Mouse (Mus musculus): ENCODE results near the gene Endod1.

Gene Endod1

GRCm38 (mm10) chr9:14381353-14382055 lies at the start of gene Endod1:
TSS of gene Endod1 (minus strand) at chr9:14381507.
- DNase-seq (ENCODE audit: extremely low spot score, low read depth, low spot score), result no peak

DNA sequence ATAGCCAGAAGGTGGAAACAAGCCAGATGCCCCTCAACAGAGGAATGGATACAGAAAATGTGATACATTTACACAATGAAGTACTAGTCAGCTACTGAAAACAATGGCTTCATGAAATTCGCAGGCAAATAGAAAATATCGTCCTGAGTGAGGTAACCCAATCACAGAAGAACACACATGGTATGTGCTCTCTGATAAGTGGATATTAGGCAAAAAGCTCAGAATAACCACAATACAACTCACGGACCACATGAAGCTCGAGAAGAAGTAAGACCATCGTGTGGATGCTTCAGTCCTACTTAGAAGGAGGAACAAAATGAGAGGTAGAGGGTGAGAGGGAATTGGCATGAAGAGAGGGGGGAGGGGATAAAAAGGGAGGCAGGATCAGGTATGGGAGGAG lies 27.8 kb upstream of the Endod1 start:
- no peak for DNase-seq (ENCODE audit: extremely low spot score, low read depth, low spot score)

DNA sequence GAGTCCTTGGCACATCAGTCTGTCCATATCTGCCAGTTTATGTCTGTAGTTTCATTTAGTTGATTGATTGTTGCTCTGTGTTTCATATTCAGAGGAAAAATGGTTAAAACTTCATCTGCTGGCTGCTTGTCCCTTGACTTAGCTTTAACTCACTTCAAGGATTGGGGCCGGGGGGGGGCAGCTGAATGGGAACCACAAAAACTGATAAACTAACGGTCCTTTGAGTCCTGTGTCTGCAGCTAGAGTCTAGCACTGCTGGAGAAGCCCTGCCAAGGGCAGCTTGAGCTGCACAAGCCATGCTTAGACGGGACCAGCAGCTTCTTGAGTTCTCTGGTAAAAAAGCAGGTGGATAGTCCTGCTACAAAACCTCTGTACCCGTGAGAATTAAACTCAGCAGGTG lies 26.7 kb upstream of the Endod1 start:
- no peak for DNase-seq (ENCODE audit: extremely low spot score, low read depth, low spot score)

DNA sequence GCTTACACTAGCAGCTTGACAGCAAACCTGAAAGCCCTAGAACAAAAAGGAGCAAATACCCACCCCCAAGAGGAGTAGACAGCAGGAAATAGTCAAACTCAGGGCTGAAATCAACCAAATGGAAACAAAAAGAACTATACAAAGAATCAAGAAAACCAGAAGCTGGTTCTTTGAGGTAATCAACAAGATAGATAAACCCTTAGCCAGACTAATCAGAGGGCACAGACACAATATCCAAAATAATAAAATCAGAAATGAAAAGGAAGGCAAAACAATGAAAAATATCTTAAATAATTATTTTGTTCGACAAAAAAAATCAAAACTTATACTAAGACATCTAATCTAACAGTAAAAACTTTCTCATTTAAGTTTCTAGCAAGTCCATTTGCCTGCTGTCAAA lies 24.7 kb upstream of the Endod1 start:
- no peak for DNase-seq (ENCODE audit: extremely low spot score, low read depth, low spot score)

DNA sequence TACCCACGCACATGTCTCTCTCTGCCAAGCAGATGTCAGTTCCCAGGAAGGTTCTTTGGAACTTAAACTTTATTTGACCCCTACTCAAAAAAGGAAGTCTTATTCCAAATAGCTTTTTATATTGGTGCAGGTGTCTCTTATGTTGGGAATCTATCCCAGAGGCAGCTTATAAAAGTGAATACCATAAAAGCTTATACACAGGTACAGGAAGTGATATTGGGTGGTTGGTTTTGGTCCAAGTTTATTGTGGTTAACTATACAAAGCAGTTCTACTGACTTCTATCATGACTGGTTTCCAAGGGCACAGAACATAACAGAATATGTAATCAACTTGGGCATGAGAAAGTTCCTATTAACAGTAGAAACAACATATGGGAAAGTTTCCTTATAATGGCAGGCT lies 20.8 kb upstream of the Endod1 start:
- no peak for DNase-seq (ENCODE audit: extremely low spot score, low read depth, low spot score)

GRCm38 (mm10) chr9:14400392-14400791 lies 19.1 kb upstream of the Endod1 start:
- DNase-seq (ENCODE audit: extremely low spot score, low read depth, low spot score), result no peak

GRCm38 (mm10) chr9:14398946-14399345 lies 17.6 kb upstream of the Endod1 start:
- DNase-seq (ENCODE audit: extremely low spot score, low read depth, low spot score), result no peak

DNA sequence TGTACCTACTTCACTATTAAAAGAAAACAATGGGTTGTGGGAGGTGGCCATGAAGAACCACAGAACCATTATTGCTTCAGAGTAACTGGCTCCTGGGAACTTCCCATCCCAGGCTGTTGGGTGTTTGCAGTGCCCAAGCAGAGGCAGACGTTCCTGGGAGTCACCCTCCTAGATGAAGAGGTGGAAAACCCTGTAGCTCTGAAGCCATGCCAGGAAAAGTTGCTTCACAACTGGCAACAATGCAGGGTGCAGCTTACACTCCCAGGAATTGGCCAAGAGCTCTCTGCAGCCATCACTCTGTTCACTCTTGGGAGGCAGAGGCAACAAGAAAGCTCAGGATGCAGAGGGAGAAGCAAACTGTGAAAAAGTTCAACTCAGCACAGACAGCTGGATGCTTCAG lies 16.8 kb upstream of the Endod1 start:
- no peak for DNase-seq (ENCODE audit: extremely low spot score, low read depth, low spot score)

- no peak for DNase-seq (ENCODE audit: extremely low spot score, low read depth, low spot score)
Measured at GRCm38 (mm10) chr9:14397449-14397819, 16.1 kb upstream of the Endod1 start.

DNA sequence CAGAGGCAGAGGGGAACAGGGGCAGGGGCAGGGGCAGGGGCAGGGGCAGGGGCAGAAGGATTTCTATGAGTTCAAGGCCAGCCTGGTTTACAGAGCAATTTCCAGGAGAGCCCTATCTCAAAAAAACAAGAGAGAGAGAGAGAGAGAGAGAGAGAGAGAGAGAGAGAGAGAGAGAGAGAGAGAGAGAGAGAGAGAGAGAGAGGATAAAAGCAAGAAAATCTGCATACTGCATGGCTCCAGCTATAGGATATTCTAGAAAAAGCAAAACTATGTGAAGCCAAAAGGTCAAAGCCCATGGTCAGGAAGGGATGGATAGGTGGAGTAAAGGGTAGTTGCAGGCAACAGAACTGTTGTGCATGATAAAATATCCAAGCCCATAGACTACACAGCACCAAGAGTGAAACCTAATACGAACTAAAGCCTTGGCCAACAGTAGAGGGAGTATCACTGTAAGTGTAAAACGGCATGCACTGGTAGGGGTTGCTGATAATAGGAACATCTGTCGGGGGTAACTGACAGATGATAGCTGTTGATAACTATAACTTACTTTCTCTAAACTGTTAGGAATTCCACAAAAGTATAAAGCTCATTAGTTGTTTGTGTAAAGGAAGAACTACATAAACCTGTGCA lies 15.6 kb upstream of the Endod1 start:
- no peak for DNase-seq (ENCODE audit: extremely low spot score, low read depth, low spot score)

GRCm38 (mm10) chr9:14396096-14396495 lies 14.8 kb upstream of the Endod1 start:
- no peak for DNase-seq (ENCODE audit: extremely low spot score, low read depth, low spot score)

DNA sequence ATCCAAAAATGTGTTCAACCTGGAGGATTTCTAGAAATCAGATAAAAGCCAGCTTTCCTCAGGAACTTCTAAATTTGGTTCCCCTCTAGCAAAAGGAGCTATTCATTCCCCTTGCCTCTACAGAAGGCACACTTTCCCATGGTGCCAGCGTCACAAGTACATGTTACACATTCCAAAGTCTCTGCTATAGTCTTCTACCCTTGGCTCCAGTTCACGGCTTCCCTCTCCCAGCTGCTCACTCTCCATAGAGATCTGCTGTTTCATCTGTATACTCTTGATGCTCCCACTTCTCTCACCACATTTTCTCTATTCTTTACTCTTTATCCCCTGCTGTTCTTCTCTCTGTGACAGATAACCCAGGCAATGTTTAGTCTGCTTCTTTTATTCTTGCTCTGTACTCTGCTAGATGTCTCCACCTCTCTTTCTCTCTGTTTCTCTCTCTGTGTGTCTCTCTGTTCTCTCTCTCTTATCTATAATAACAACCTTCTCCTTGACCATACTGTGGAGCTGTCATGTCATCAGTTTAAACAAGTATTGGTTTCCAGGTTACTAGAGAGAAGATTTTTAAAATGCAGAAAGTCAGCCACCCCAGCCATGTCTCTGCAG lies 13.8 kb upstream of the Endod1 start:
- no peak for DNase-seq (ENCODE audit: extremely low spot score, low read depth, low spot score)

DNA sequence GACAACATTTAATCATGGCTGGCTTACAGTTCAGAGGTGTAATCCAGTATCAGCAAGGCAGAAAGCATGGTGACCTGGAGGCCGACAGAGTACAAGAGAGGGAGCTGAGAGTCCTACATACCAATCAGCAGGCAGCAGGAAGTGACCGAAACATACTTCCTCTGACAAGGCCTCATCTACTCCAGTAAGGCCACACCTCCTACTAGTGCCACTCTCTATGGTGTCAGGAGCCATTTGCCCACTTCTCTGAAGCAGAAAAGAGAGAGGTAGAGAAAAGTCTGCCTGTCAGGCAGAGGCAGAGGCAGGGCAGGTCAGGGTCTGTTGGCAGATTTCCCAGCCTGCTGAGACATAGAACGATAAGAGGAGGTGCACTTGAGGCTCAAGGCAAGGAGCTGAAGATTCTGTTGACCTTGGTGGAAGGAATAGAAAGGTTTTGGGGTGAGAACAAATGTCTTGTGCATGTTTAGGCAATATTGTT lies 10.6 kb upstream of the Endod1 start:
- no peak for DNase-seq (ENCODE audit: extremely low spot score, low read depth, low spot score)

DNA sequence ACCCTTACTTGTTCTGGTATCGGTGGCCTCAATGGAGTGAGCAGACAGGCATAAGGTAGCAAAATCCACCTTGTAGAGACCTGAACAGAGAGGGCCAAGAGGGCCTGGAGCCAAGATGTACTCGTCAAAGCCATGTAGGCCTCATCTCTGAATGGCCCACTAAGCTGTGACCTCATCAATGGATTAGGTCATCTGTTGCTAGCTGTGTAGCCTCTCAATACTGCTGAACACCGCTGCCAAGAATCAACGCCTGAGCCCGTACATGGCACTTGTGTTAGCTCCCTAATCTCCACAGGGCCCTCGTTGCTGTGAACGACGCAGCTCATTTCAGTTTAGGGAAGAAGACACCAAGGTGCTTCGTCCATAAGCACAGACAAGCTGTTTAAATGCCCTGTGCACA lies 10.0 kb upstream of the Endod1 start:
- DNase-seq (ENCODE audit: extremely low spot score, low read depth, low spot score), result no peak

GRCm38 (mm10) chr9:14390278-14390677 lies 9.0 kb upstream of the Endod1 start:
- DNase-seq (ENCODE audit: extremely low spot score, low read depth, low spot score), result no peak

DNA sequence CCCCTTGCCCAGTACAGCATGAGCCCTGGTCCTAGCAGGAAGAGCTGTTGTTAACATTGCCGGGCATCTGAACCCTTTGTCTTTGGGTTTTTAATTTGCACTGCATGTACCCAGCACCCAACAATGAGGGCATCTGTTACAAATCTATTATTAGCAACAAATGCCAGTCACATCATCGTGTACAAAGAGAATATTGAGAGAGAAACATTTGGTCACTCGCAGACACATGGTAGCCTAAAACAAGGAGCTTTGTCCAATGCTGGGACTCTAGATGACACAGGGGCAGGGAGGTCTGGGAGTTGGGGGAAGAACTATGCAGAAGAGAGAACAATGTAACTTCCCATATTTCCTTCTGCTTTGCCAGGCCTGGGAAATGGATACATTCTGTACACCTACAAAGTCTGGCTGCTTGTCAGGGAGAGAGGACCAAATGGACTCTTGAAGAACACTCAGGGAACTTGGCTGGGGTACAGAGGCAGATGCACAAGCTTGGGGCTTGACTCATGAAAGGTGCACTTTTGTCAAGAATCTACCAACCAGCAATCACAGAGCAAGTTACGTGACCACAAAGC lies 7.8 kb upstream of the Endod1 start:
- no peak for DNase-seq (ENCODE audit: extremely low spot score, low read depth, low spot score)

DNA sequence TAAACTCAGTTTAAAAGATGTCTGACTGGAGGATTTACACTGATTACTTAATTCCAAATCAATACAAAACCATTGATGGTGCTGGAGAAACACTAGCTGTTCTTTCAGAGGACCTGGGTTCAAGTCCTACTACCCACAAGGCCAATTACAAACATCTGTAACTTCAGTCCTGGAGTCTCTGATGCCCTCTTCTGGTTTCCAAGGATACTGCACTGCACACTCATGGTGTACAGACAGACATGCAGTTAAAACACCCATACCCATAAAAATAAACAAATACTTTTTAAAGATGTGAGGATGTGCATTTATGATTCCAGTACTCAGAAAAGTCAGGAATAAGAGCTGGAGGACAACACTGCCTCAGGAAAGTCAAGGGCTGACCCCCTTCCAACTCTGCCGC lies 6.7 kb upstream of the Endod1 start:
- DNase-seq (ENCODE audit: extremely low spot score, low read depth, low spot score), result no peak

DNA sequence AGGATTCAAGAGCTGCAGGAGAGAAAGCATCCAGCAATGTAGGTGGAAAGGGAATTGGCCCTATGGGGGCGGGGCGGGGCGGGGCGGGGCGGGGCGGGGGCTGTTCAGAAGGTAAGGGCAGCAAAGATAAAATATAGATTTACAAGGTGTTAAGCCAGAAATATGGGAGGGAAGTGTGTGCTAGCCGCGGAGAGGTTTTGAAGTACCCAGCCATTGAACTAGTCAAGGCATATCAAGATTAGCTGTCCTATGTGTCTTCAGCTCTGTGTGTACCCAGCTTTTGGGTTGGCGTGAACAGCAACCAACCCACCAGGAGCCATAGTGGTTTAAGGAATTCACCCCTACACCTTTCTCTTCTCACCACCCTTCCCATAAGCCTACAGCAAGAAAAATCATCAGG lies 5.5 kb upstream of the Endod1 start:
- DNase-seq (ENCODE audit: extremely low spot score, low read depth, low spot score), result no peak

DNA sequence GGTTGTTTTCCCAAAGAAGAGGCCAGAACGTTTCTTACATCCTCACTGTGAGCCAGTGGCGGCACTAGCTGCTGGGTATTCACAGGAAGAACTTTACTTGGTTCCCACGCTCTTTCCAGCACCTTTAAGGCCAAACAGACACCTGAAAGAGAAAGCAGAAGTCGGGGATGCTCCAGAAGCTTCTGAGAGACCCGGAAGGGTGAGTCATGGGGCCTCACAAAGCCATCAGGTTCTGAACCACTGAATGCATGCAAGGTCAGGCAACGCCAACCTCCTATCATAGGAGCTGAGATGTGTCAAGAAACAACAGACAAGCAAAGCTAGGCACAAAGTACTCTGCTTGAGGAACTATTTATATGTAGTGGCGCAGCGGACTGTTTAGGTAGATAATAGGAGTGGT lies 4.4 kb upstream of the Endod1 start:
- DNase-seq (ENCODE audit: extremely low spot score, low read depth, low spot score), result no peak

GRCm38 (mm10) chr9:14383186-14383920 lies 2.0 kb upstream of the Endod1 start:
- no peak for DNase-seq (ENCODE audit: extremely low spot score, low read depth, low spot score)

- no peak for DNase-seq (ENCODE audit: extremely low spot score, low read depth, low spot score)
Measured at GRCm38 (mm10) chr9:14382256-14382791, 1.0 kb upstream of the Endod1 start.
